Mouse (Mus musculus) adrenal gland, adult 2 months (tissue): ENCODE measurements around the gene Cdh23. TPM values are rescaled to one million over a fixed set of nuclear protein-coding genes. Genes with fewer than 3 reads are reported as not detected.

Source experiments
- DNase-seq: peaks from one replicate; pipeline ENCODE4 v3.0.0; 2021
- polyA plus RNA-seq: library from polyadenylated mRNA; depleted of rRNA; stranded (reverse); fragments of >200 nt; gene quantifications from 2 replicates; pipeline ENCODE4 v1.2.3, GENCODE M21; 2012
- total RNA-seq, 2 experiments: library from RNA; stranded (reverse); gene quantifications; 2 replicates each; pipeline ENCODE4 v1.2.3; 2021

Gene Cdh23
- total and polyA plus RNA-seq, 3 experiments = 0.90 to 1.4 (median 1.1) TPM

GRCm38 (mm10) chr10:60344111-60344510 lies 352.2 kb downstream of the Cdh23 start:
- no peak for DNase-seq

GRCm38 (mm10) chr10:60341528-60341927 lies 354.8 kb downstream of the Cdh23 start:
- DNase-seq = no peak

- no peak for DNase-seq
Measured at GRCm38 (mm10) chr10:60335021-60335420, 361.3 kb downstream of the Cdh23 start.

GRCm38 (mm10) chr10:60334583-60334982 lies 361.7 kb downstream of the Cdh23 start:
- DNase-seq = no peak

- DNase-seq = no peak
Measured at GRCm38 (mm10) chr10:60328963-60329650, 367.2 kb downstream of the Cdh23 start.

- no peak for DNase-seq
Measured at GRCm38 (mm10) chr10:60316166-60316565, 380.1 kb downstream of the Cdh23 start.

- DNase-seq = no peak
Measured at GRCm38 (mm10) chr10:60313606-60314005, 382.7 kb downstream of the Cdh23 start.

- DNase-seq = no peak
Measured at GRCm38 (mm10) chr10:60310629-60311028, 385.7 kb downstream of the Cdh23 start.

GRCm38 (mm10) chr10:60304854-60305628 lies 391.2 kb downstream of the Cdh23 start:
- peak; percentile 67 for DNase-seq

- no peak for DNase-seq
Measured at GRCm38 (mm10) chr10:60303419-60303818, 392.9 kb downstream of the Cdh23 start.

- no peak for DNase-seq
Measured at GRCm38 (mm10) chr10:60299636-60300035, 396.7 kb downstream of the Cdh23 start.

GRCm38 (mm10) chr10:60296027-60296426 lies 400.3 kb downstream of the Cdh23 start:
- no peak for DNase-seq

GRCm38 (mm10) chr10:60295356-60295755 lies 400.9 kb downstream of the Cdh23 start:
- no peak for DNase-seq

GRCm38 (mm10) chr10:60294621-60295020 lies 401.7 kb downstream of the Cdh23 start:
- DNase-seq = no peak

GRCm38 (mm10) chr10:60292209-60292608 lies 404.1 kb downstream of the Cdh23 start:
- DNase-seq = no peak

- no peak for DNase-seq
Measured at GRCm38 (mm10) chr10:60290739-60291110, 405.6 kb downstream of the Cdh23 start.

- no peak for DNase-seq
Measured at GRCm38 (mm10) chr10:60290026-60290738, 406.1 kb downstream of the Cdh23 start.

- no peak for DNase-seq
Measured at GRCm38 (mm10) chr10:60289216-60289615, 407.1 kb downstream of the Cdh23 start.

GRCm38 (mm10) chr10:60287726-60288125 lies 408.6 kb downstream of the Cdh23 start:
- no peak for DNase-seq

GRCm38 (mm10) chr10:60287161-60287560 lies 409.1 kb downstream of the Cdh23 start:
- DNase-seq = no peak

GRCm38 (mm10) chr10:60286546-60286945 lies 409.7 kb downstream of the Cdh23 start:
- DNase-seq = no peak

GRCm38 (mm10) chr10:60285676-60286372 lies 410.5 kb downstream of the Cdh23 start:
- DNase-seq = peak; percentile 60
